Mouse (Mus musculus) hindbrain, embryonic 15.5 days (tissue): ENCODE results near the gene Btbd35f6. TPM values are rescaled to one million over a fixed set of nuclear protein-coding genes. Genes with fewer than 3 reads are reported as not detected.
"Not testable (repeated sequence)": the region's sequence is repeated elsewhere in the genome, so short reads cannot be mapped to it uniquely, and the experiment has no call there.

Experiments used
- ATAC-seq: fragments of 200-750 bp; cut with Nextera tagmentation; 2 replicates; pipeline ENCODE4 v1.8.0; 2017; ENCODE audit warnings: low read depth, moderate number of reproducible peaks, moderate TSS enrichment; ENCODE audit not compliant: low FRiP score
- H3K27ac ChIP-seq: fragments of 300-500 bp; sonication (generic); replicated peaks from 2 replicates; pipeline ENCODE4 v1.5.1; 2015; ENCODE audit warnings: mild to moderate bottlenecking, inconsistent platforms
- H3K27me3 ChIP-seq: fragments of 300-500 bp; sonication (generic); 2 replicates; pipeline ENCODE4 v1.6.1; 2015; ENCODE audit warnings: control low read depth, inconsistent platforms
- H3K36me3 ChIP-seq: fragments of 300-500 bp; sonication (generic); 2 replicates; pipeline ENCODE4 v1.6.1; 2015; ENCODE audit warnings: control low read depth, inconsistent platforms
- H3K4me1 ChIP-seq: fragments of 300-500 bp; sonication (generic); replicated peaks from 2 replicates; pipeline ENCODE4 v1.6.1; 2015; ENCODE audit warnings: control low read depth, inconsistent platforms
- H3K4me2 ChIP-seq: fragments of 300-500 bp; sonication (generic); 2 replicates; pipeline ENCODE4 v1.6.1; 2015; ENCODE audit warnings: moderate library complexity, mild to moderate bottlenecking, inconsistent platforms
- H3K4me3 ChIP-seq: fragments of 300-500 bp; sonication (generic); 2 replicates; pipeline ENCODE4 v1.5.1; 2015; ENCODE audit warnings: mild to moderate bottlenecking, inconsistent platforms
- H3K9ac ChIP-seq: fragments of 300-500 bp; sonication (generic); 2 replicates; pipeline ENCODE4 v1.6.1; 2015; ENCODE audit warnings: inconsistent platforms
- H3K9me3 ChIP-seq: fragments of 300-500 bp; sonication (generic); 2 replicates; pipeline ENCODE4 v1.6.1; 2016; ENCODE audit warnings: control low read depth, inconsistent platforms
- WGBS: fragments of 180-500 bp; shearing (Covaris S2); methylation state at CpG from one replicate; pipeline ENCODE4 v1.1.7; 2015; 5-methylcytosine and 5-hydroxymethylcytosine counted together
- polyA plus RNA-seq: library from polyadenylated mRNA; unstranded; fragments of >200 nt; fragmentation: Nextera tagmentation; extraction: Ambion mirVana; gene quantifications from 2 replicates; pipeline ENCODE4 v1.2.1, GENCODE M21; 2015

Gene Btbd35f6
- not detected in 2 replicates for polyA plus RNA-seq

GRCm38 (mm10) chrX:33956440-33956839 is at the start of gene Btbd35f6:
Gene Btbd35f6, minus strand, starts transcription at chrX:33956540.
- not testable (repeated sequence) for H3K4me3 ChIP-seq, H3K9ac ChIP-seq, H3K9me3 ChIP-seq, H3K27ac ChIP-seq, H3K36me3 ChIP-seq, H3K27me3 ChIP-seq, ATAC-seq, H3K4me1 ChIP-seq, H3K4me2 ChIP-seq
- 86% methylated on average over 1 of the region's 4 CpGs for WGBS

GRCm38 (mm10) chrX:33986716-33987115 is 30.4 kb upstream of the Btbd35f6 start, which contains the start of gene Gm21870:
Gene Gm21870, minus strand, starts transcription at chrX:33986816.
- not testable (repeated sequence) for ATAC-seq, H3K27me3 ChIP-seq, H3K4me3 ChIP-seq, H3K27ac ChIP-seq, H3K4me1 ChIP-seq, H3K9me3 ChIP-seq, H3K4me2 ChIP-seq, H3K36me3 ChIP-seq, H3K9ac ChIP-seq

- ATAC-seq, H3K4me1 ChIP-seq: not testable (repeated sequence)
- no CpG with 5 or more reads among the region's 1 CpGs for WGBS
Observed at GRCm38 (mm10) chrX:33930216-33930615, 26.1 kb downstream of the Btbd35f6 start.

GRCm38 (mm10) chrX:33928225-33928624 is 28.1 kb downstream of the Btbd35f6 start:
- H3K4me1 ChIP-seq, H3K9me3 ChIP-seq, H3K27ac ChIP-seq, H3K4me2 ChIP-seq, ATAC-seq, H3K9ac ChIP-seq, H3K4me3 ChIP-seq, H3K27me3 ChIP-seq, H3K36me3 ChIP-seq: not testable (repeated sequence)
- WGBS: 84% methylated on average over 4 of the region's 4 CpGs

More at GRCm38 (mm10) chrX:33930216-33930615, 26.1 kb downstream of the Btbd35f6 start:
- H3K4me3 ChIP-seq, H3K27me3 ChIP-seq, H3K9ac ChIP-seq, H3K27ac ChIP-seq, H3K36me3 ChIP-seq, H3K4me2 ChIP-seq, H3K9me3 ChIP-seq: not testable (repeated sequence)

- ATAC-seq, H3K9ac ChIP-seq, H3K4me1 ChIP-seq, H3K27me3 ChIP-seq, H3K27ac ChIP-seq, H3K4me2 ChIP-seq, H3K36me3 ChIP-seq, H3K4me3 ChIP-seq: not testable (repeated sequence)
- WGBS: no CpG with 5 or more reads among the region's 1 CpGs
- H3K9me3 ChIP-seq: peaks cover 13% of the 10 kb centered on the region; the same call in 1 of the 2 replicates
Observed at GRCm38 (mm10) chrX:33926344-33926743, 30.0 kb downstream of the Btbd35f6 start.

GRCm38 (mm10) chrX:33925420-33925819 is 30.9 kb downstream of the Btbd35f6 start:
- H3K27me3 ChIP-seq, H3K4me3 ChIP-seq, H3K27ac ChIP-seq, H3K4me2 ChIP-seq, H3K9ac ChIP-seq, ATAC-seq, H3K36me3 ChIP-seq, H3K4me1 ChIP-seq: not testable (repeated sequence)
- H3K9me3 ChIP-seq: peaks cover 13% of the 10 kb centered on the region; the same call in 1 of the 2 replicates
- 84% methylated on average over 2 of the region's 2 CpGs for WGBS

Other genes starting within 250 kb of the Btbd35f6 start
- gene Gm21870, start 30.3 kb upstream of the Btbd35f6 start, polyA plus RNA-seq: not detected in 2 replicates
- not detected in 2 replicates for gene Btbd35f9, start 205.0 kb upstream of the Btbd35f6 start, polyA plus RNA-seq